Mouse (Mus musculus) lung, embryonic 16.5 days (tissue): ENCODE measurements around the gene Crebbp. TPM values are rescaled to one million over a fixed set of nuclear protein-coding genes. Genes with fewer than 3 reads are reported as not detected.
"Not testable (repeated sequence)": the region's sequence is repeated elsewhere in the genome, so short reads cannot be mapped to it uniquely, and the experiment has no call there.

Experiments
- ATAC-seq: fragments of 200-750 bp; cut with Nextera tagmentation; 2 replicates; pipeline ENCODE4 v1.8.0; 2017; ENCODE audit warnings: low read depth, mild to moderate bottlenecking, moderate library complexity
- H3K27ac ChIP-seq: fragments of 300-500 bp; sonication (generic); 2 replicates; pipeline ENCODE4 v1.5.1; 2014; ENCODE audit warnings: mild to moderate bottlenecking, control low read depth, low read length
- H3K27me3 ChIP-seq: fragments of 300-500 bp; sonication (generic); 2 replicates; pipeline ENCODE4 v1.6.1; 2014; ENCODE audit warnings: low read depth, low read length, mixed read lengths; ENCODE audit not compliant: control insufficient read depth, insufficient read depth
- H3K36me3 ChIP-seq: fragments of 300-500 bp; sonication (generic); 2 replicates; pipeline ENCODE4 v1.6.1; 2014; ENCODE audit warnings: low read length; ENCODE audit not compliant: control insufficient read depth, insufficient read depth
- H3K4me1 ChIP-seq: fragments of 300-500 bp; sonication (generic); replicated peaks from 2 replicates; pipeline ENCODE4 v1.6.1; 2014; ENCODE audit warnings: low read length, mixed read lengths; ENCODE audit not compliant: control insufficient read depth, insufficient read depth
- H3K4me2 ChIP-seq: fragments of 300-500 bp; sonication (generic); 2 replicates; pipeline ENCODE4 v1.6.1; 2014; ENCODE audit warnings: low read depth, low read length, control low read depth
- H3K4me3 ChIP-seq: fragments of 300-500 bp; sonication (generic); 2 replicates; pipeline ENCODE4 v1.5.1; 2014; ENCODE audit warnings: mild to moderate bottlenecking, low read length, control low read depth
- H3K9ac ChIP-seq: fragments of 300-500 bp; sonication (generic); 2 replicates; pipeline ENCODE4 v1.6.1; 2014; ENCODE audit warnings: low read length, control low read depth
- H3K9me3 ChIP-seq: fragments of 300-500 bp; sonication (generic); 2 replicates; pipeline ENCODE4 v1.6.1; 2016; ENCODE audit warnings: low read length; ENCODE audit not compliant: control insufficient read depth
- whole genome bisulfite sequencing: fragments of 180-500 bp; shearing (Covaris S2); extraction: QIAGEN DNeasy Blood & Tissue Kit; methylation state at CpG from one replicate; pipeline ENCODE4 v1.1.7; 2014; 5-methylcytosine and 5-hydroxymethylcytosine counted together
- polyA plus RNA-seq: library from polyadenylated mRNA; unstranded; fragments of >200 nt; fragmentation: Nextera tagmentation; extraction: Ambion mirVana; gene quantifications from 2 replicates; pipeline ENCODE4 v1.2.1, GENCODE M21; 2015

The Crebbp gene
- polyA plus RNA-seq, 1 experiment from 2014 or later, result 31.1 TPM

DNA sequence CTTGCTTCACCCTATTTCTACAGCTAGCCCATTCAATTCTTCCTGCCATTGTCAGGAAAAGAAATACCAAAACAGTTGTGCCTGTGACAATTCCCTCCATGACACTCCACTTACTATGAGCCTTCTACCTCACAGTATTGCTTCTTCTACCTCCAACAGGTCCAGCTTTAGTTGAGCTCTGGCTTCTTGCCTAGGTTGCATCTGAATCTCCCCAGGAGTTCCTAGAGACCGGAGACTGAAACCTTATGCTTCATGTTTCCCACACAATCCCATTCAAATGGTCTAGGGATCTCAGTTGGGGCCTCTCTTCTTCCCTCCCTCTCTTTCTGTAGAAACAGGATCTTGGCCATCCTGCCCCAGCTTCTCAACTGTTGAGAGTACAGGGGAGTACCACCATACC is 116.3 kb downstream of the Crebbp start:
- H3K27ac ChIP-seq, result no peak overlapping the region
- no peak for ATAC-seq
- no peaks in the 10 kb centered on the region for H3K27me3 ChIP-seq
- no peak overlapping the region for H3K9ac ChIP-seq
- H3K4me2 ChIP-seq, result no peak overlapping the region
- no peaks in the 10 kb centered on the region for H3K4me1 ChIP-seq
- H3K4me3 ChIP-seq, result no peak overlapping the region
- 96% methylated on average over 1 of the region's 1 CpGs for WGBS
- H3K9me3 ChIP-seq, result no peaks in the 10 kb centered on the region
- H3K36me3 ChIP-seq, result peaks cover 47% of the 10 kb centered on the region

DNA sequence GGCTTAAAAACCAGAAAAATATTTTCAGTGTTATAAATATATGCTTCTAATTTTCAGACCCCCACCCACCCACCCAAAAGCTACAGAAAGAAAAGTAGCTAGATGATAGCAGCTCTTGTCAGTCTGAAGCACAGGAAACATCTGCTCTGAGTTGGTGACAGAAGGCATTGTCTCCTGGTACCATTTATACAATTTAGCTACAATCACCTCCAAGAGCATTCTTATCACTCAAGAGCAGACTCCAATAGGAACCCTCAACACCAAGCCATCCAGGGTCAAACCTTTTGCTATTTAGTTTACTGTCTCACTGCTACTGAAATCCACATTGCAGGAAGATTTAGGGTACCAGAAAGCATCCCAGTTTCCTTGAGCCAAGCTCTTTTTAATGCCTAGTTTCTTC is 116.9 kb downstream of the Crebbp start:
- H3K27me3 ChIP-seq, result no peaks in the 10 kb centered on the region
- H3K9me3 ChIP-seq, result no peaks in the 10 kb centered on the region
- H3K9ac ChIP-seq, result no peak overlapping the region
- no peak overlapping the region for H3K4me2 ChIP-seq
- no peak overlapping the region for H3K27ac ChIP-seq
- peaks cover 52% of the 10 kb centered on the region for H3K36me3 ChIP-seq
- H3K4me3 ChIP-seq, result no peak overlapping the region
- no peaks in the 10 kb centered on the region for H3K4me1 ChIP-seq
- no peak for ATAC-seq

DNA sequence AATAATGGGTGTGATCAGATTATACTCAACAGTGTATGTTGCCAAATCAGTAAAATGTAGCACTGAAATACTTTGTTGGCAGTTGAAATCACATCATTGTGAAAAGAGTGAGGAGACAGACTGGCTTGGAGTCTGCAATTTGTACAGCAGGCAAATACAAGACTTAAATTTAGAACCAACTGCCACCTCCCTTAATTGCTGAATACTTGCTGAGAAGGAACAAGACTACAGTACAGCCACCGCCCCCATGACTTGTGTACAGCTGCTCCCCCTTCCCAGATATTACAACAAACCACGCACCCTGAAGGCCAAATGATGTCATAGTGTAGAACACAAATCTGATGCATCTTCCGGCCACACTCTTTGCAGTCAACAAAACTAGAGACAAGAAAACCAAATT is 117.7 kb downstream of the Crebbp start:
- no peak overlapping the region for H3K4me2 ChIP-seq
- H3K9me3 ChIP-seq, result no peaks in the 10 kb centered on the region
- no peak overlapping the region for H3K27ac ChIP-seq
- no peaks in the 10 kb centered on the region for H3K4me1 ChIP-seq
- ATAC-seq, result no peak
- 89% methylated on average over 3 of the region's 3 CpGs for WGBS
- no peak overlapping the region for H3K9ac ChIP-seq
- no peak overlapping the region for H3K4me3 ChIP-seq
- H3K27me3 ChIP-seq, result no peaks in the 10 kb centered on the region
- peaks cover 58% of the 10 kb centered on the region for H3K36me3 ChIP-seq

DNA sequence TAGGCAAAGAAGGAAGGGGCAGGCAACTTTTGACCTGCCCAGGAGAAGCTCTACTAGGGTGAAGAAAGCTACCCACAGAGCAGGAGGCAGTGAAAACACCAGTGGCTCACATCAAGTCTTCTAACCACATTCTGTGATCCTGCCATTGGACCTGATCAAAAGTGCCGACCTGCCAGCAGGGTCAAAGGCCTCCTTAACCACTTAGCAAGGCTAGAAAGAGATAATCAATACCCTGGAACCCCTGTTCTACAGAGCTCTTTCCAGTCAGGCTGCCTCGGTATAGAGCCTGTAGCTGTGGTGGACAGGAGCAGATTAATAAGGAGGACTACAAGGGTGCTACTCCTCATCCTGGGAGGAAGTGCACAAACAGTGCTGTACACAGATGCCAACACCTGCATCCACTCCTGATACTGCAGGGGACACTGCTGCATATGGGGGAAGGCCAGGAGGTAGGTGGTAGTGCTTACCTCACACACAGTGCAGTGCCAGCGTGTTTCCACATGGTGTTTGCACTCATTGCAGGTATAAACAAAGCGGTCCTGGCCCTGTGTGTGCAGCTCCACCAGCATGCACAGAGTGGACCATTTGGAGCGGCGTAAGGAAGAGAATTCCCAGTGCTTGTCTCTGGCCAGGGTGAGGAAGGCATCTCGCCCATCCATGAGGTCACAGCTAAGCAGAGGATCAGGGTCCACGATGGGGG is 126.4 kb downstream of the Crebbp start:
- H3K27ac ChIP-seq, result no peak overlapping the region
- ATAC-seq, result 0 out of 2 replicates have a peak, but pooled peaks have one; percentile 19
- no peaks in the 10 kb centered on the region for H3K4me1 ChIP-seq
- no peak overlapping the region for H3K4me3 ChIP-seq
- no peaks in the 10 kb centered on the region for H3K9me3 ChIP-seq
- peaks cover 68% of the 10 kb centered on the region for H3K36me3 ChIP-seq
- H3K27me3 ChIP-seq, result no peaks in the 10 kb centered on the region
- no peak overlapping the region for H3K9ac ChIP-seq
- 90% methylated on average over 8 of the region's 8 CpGs for WGBS
- no peak overlapping the region for H3K4me2 ChIP-seq

DNA sequence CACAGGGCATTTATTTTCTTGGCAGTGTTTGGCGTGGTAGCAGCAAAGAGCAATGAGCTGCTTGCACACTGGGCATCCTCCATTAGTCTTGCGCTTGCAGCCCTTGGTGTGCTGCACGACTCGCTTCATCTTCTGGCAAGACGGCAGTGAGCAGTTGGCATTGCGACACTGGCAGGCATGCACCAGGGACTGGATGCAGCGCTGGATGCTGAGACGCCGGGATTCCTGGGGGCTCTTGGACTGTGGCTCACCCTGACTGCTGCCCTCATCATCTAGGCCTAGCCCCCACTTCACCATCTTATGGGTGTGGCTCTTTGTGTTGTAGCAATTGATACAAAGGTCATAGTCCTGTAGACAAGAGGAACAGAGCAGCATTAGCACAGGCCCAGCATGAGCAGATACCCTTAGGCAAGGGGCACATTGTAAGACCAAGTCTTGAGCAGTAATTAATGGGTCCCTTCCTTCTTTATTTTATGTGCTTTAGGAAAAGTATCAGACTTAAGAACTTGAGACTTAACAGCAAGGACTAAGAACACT is 127.9 kb downstream of the Crebbp start:
- H3K36me3 ChIP-seq, result peaks cover 55% of the 10 kb centered on the region
- H3K27me3 ChIP-seq, result no peaks in the 10 kb centered on the region
- no peaks in the 10 kb centered on the region for H3K9me3 ChIP-seq
- H3K4me3 ChIP-seq, result no peak overlapping the region
- H3K27ac ChIP-seq, result no peak overlapping the region
- no peak for ATAC-seq
- H3K4me1 ChIP-seq, result no peaks in the 10 kb centered on the region
- H3K4me2 ChIP-seq, result no peak overlapping the region
- 93% methylated on average over 9 of the region's 9 CpGs for WGBS
- no peak overlapping the region for H3K9ac ChIP-seq

GRCm38 (mm10) chr16:4085051-4085450 is 128.7 kb downstream of the Crebbp start:
- Histone ChIP-seq H3K27me3 (no peaks in the 10 kb centered on the region), H3K9ac (no peak overlapping the region), H3K9me3 (no peaks in the 10 kb centered on the region), H3K4me3 (no peak overlapping the region), H3K27ac (no peak overlapping the region), H3K4me1 (no peaks in the 10 kb centered on the region), H3K4me2 (no peak overlapping the region), H3K36me3 (peaks cover 46% of the 10 kb centered on the region)
- 97% methylated on average over 7 of the region's 7 CpGs for WGBS
- ATAC-seq, result no peak

GRCm38 (mm10) chr16:4080419-4080818 is 133.4 kb downstream of the Crebbp start:
- H3K27me3 ChIP-seq, ATAC-seq, H3K27ac ChIP-seq, H3K9me3 ChIP-seq, H3K4me3 ChIP-seq, H3K9ac ChIP-seq, H3K4me2 ChIP-seq: not testable (repeated sequence)
- WGBS, result 55% methylated on average over 3 of the region's 3 CpGs
- H3K4me1 ChIP-seq, result peaks cover 14% of the 10 kb centered on the region
- peaks cover 18% of the 10 kb centered on the region for H3K36me3 ChIP-seq

DNA sequence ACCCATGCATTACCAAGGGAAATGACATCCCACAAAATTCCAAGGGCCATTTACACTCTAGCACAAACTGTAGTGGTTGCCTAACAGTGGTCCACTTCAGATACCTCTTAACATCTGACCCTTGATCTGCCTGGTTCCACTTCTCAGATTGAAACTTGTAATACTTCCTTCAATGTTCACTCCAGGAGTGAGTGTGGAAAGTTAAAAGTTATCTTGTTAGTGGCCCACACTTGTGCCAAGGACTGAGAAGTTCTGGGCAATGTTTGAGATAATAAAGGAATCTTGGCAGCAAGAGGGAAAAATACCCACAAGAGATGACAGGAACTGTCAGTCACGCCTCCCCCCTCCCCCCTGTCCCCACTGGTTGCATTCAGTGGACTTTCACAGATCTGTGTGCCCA is 134.1 kb downstream of the Crebbp start:
- Histone ChIP-seq H3K4me1 (peaks cover 14% of the 10 kb centered on the region), H3K4me2 (no peak overlapping the region), H3K36me3 (peaks cover 11% of the 10 kb centered on the region), H3K9ac (no peak overlapping the region), H3K4me3 (no peak overlapping the region), H3K27me3 (no peaks in the 10 kb centered on the region), H3K27ac (no peak overlapping the region), H3K9me3 (no peaks in the 10 kb centered on the region)
- WGBS, result 38% methylated on average over 1 of the region's 1 CpGs
- no peak for ATAC-seq

DNA sequence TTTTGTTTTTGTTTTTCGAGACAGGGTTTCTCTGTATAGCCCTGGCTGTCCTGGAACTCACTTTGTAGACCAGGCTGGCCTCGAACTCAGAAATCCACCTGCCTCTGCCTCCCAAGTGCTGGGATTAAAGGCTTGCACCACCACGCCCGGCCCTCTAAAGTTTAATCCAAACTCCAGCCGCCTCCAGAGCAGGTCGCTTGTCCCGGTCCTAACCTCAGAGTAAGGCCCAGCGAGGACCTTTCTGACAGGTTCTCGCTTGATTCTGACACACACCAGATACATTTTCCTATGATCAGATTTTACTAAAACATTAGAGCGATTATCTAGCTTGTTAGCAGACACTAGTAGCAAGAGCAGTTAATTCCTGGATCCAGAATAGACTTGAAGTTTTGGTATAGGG is 135.5 kb downstream of the Crebbp start:
- Histone ChIP-seq H3K4me2 (peak overlapping the region; percentile 63), H3K4me1 (peaks cover 14% of the 10 kb centered on the region), H3K4me3 (peak overlapping the region; percentile 96)
- WGBS, result 56% methylated on average over 10 of the region's 10 CpGs
- ATAC-seq, H3K9ac ChIP-seq, H3K27me3 ChIP-seq, H3K36me3 ChIP-seq, H3K9me3 ChIP-seq, H3K27ac ChIP-seq: not testable (repeated sequence)
